Mouse (Mus musculus): Measurements from ENCODE around the gene Olfr374. TPM values are rescaled to one million over a fixed set of nuclear protein-coding genes. Genes with fewer than 3 reads are reported as not detected.

The Olfr374 gene
- total RNA-seq, 2 experiments from 2014 or later = not detected

GRCm38 (mm10) chr8:72162821-72163220, 56.0 kb downstream of the Olfr374 start:
- no peak for ATAC-seq (replicated peaks; ENCODE audit: low FRiP score, poor library complexity, severe bottlenecking)

Other genes starting within 250 kb of the Olfr374 start
- 2.5 TPM in 1 of 2 replicates, not detected in the other for gene Zfp709, start 225.0 kb upstream of the Olfr374 start, total RNA-seq (2015; ENCODE audit: low replicate concordance)
- 2.6 and 4.2 TPM in 2 replicates for gene Zfp709, start 225.0 kb upstream of the Olfr374 start, total RNA-seq (2017; ENCODE audit: low replicate concordance)
- gene Zfp882, start 198.4 kb upstream of the Olfr374 start, total RNA-seq (2015; ENCODE audit: low replicate concordance) = 1.7 and 11.9 TPM in 2 replicates
- 4.7 and 5.0 TPM in 2 replicates for gene Zfp882, start 198.4 kb upstream of the Olfr374 start, total RNA-seq (2017; ENCODE audit: low replicate concordance)
- gene Zfp617, start 198.4 kb upstream of the Olfr374 start, total RNA-seq (2015; ENCODE audit: low replicate concordance) = 15.9 and 26.4 TPM in 2 replicates
- 4.6 and 21.3 TPM in 2 replicates for gene Zfp617, start 198.4 kb upstream of the Olfr374 start, total RNA-seq (2017; ENCODE audit: low replicate concordance)
- 20.1 and 23.8 TPM in 2 replicates for gene Zfp961, start 156.0 kb upstream of the Olfr374 start, total RNA-seq (2015; ENCODE audit: low replicate concordance)
- gene Zfp961, start 156.0 kb upstream of the Olfr374 start, total RNA-seq (2017; ENCODE audit: low replicate concordance) = 3.8 and 7.7 TPM in 2 replicates
- gene Cyp4f18, start 97.4 kb upstream of the Olfr374 start, total RNA-seq (2015; ENCODE audit: low replicate concordance) = 6.1 and 10.9 TPM in 2 replicates
- gene Cyp4f18, start 97.4 kb upstream of the Olfr374 start, total RNA-seq (2017; ENCODE audit: low replicate concordance) = 2.7 and 7.0 TPM in 2 replicates
- not detected in 2 replicates for gene Olfr372, start 65.8 kb upstream of the Olfr374 start, total RNA-seq (2015; ENCODE audit: low replicate concordance)
- gene Olfr372, start 65.8 kb upstream of the Olfr374 start, total RNA-seq (2017; ENCODE audit: low replicate concordance) = not detected in 2 replicates
- gene Olfr373, start 23.9 kb upstream of the Olfr374 start, total RNA-seq (2015; ENCODE audit: low replicate concordance) = not detected in 2 replicates
- not detected in 2 replicates for gene Olfr373, start 23.9 kb upstream of the Olfr374 start, total RNA-seq (2017; ENCODE audit: low replicate concordance)
- 19.3 and 26.3 TPM in 2 replicates for gene Tpm4, start 27.9 kb downstream of the Olfr374 start, total RNA-seq (2015; ENCODE audit: low replicate concordance)
- 20.3 and 23.4 TPM in 2 replicates for gene Tpm4, start 27.9 kb downstream of the Olfr374 start, total RNA-seq (2017; ENCODE audit: low replicate concordance)
- gene Rab8a, start 54.2 kb downstream of the Olfr374 start, total RNA-seq (2015; ENCODE audit: low replicate concordance) = 47.8 and 47.9 TPM in 2 replicates
- gene Rab8a, start 54.2 kb downstream of the Olfr374 start, total RNA-seq (2017; ENCODE audit: low replicate concordance) = 130 and 194 TPM in 2 replicates
- 1.4 and 4.6 TPM in 2 replicates for gene Hsh2d, start 82.6 kb downstream of the Olfr374 start, total RNA-seq (2015; ENCODE audit: low replicate concordance)
- gene Hsh2d, start 82.6 kb downstream of the Olfr374 start, total RNA-seq (2017; ENCODE audit: low replicate concordance) = 0.64 TPM in 1 of 2 replicates, not detected in the other
- gene Cib3, start 105.8 kb downstream of the Olfr374 start, total RNA-seq (2015; ENCODE audit: low replicate concordance) = not detected in 2 replicates
- gene Cib3, start 105.8 kb downstream of the Olfr374 start, total RNA-seq (2017; ENCODE audit: low replicate concordance) = 0.77 TPM in 1 of 2 replicates, not detected in the other
- gene Gm11034, start 106.6 kb downstream of the Olfr374 start, total RNA-seq (2015; ENCODE audit: low replicate concordance) = not detected in 2 replicates
- not detected in 2 replicates for gene Gm11034, start 106.6 kb downstream of the Olfr374 start, total RNA-seq (2017; ENCODE audit: low replicate concordance)
- 20.1 and 42.5 TPM in 2 replicates for gene Fam32a, start 112.7 kb downstream of the Olfr374 start, total RNA-seq (2015; ENCODE audit: low replicate concordance)
- gene Fam32a, start 112.7 kb downstream of the Olfr374 start, total RNA-seq (2017; ENCODE audit: low replicate concordance) = 25.3 and 30.5 TPM in 2 replicates
- 52.8 and 56.6 TPM in 2 replicates for gene Ap1m1, start 133.0 kb downstream of the Olfr374 start, total RNA-seq (2015; ENCODE audit: low replicate concordance)
- 27.6 and 47.7 TPM in 2 replicates for gene Ap1m1, start 133.0 kb downstream of the Olfr374 start, total RNA-seq (2017; ENCODE audit: low replicate concordance)
- gene Gm10282, start 198.2 kb downstream of the Olfr374 start, total RNA-seq (2015; ENCODE audit: low replicate concordance) = 32.8 and 36.5 TPM in 2 replicates
- gene Gm10282, start 198.2 kb downstream of the Olfr374 start, total RNA-seq (2017; ENCODE audit: low replicate concordance) = 19.9 and 23.5 TPM in 2 replicates
- 5.4 and 13.3 TPM in 2 replicates for gene Klf2, start 212.0 kb downstream of the Olfr374 start, total RNA-seq (2015; ENCODE audit: low replicate concordance)
- 2.9 and 5.5 TPM in 2 replicates for gene Klf2, start 212.0 kb downstream of the Olfr374 start, total RNA-seq (2017; ENCODE audit: low replicate concordance)

All from erythroid progenitor cell, adult 5-6 weeks (primary cell).